Mouse (Mus musculus) bone marrow macrophage, adult 2 months (primary cell): ENCODE results near the gene Rreb1. TPM values are rescaled to one million over a fixed set of nuclear protein-coding genes. Genes with fewer than 3 reads are reported as not detected.

ENCODE experiments used
- H3K27ac ChIP-seq: 2 replicates; pipeline ENCODE4 v1.5.1; 2012; ENCODE audit warnings: low read depth, low read length; ENCODE audit not compliant: insufficient read depth
- H3K4me1 ChIP-seq: 2 replicates; pipeline ENCODE4 v1.6.1; 2012; ENCODE audit warnings: low read length; ENCODE audit not compliant: control insufficient read depth, insufficient read depth
- H3K4me3 ChIP-seq: 2 replicates; pipeline ENCODE4 v1.5.1; 2012; ENCODE audit warnings: mild to moderate bottlenecking, low read length, moderate library complexity; ENCODE audit not compliant: insufficient read depth
- CTCF ChIP-seq: IDR thresholded peaks from 2 replicates; pipeline ENCODE4 v1.5.1; 2012; ENCODE audit warnings: low read depth, mild to moderate bottlenecking, low read length, moderate library complexity
- POLR2A ChIP-seq: IDR thresholded peaks from 2 replicates; pipeline ENCODE4 v1.6.1; 2012; ENCODE audit warnings: mild to moderate bottlenecking, low read depth, low read length, borderline replicate concordance
- polyA plus RNA-seq: library from polyadenylated mRNA; stranded (reverse); fragments of >200 nt; gene quantifications from 2 replicates; pipeline ENCODE4 v1.2.4, GENCODE M21; 2012; ENCODE audit not compliant: missing spikeins, insufficient read depth, insufficient read length

The Rreb1 gene
- polyA plus RNA-seq, 1 experiment = 57.2 TPM

- Histone ChIP-seq H3K4me3 (no peak overlapping the region), H3K27ac (no peak overlapping the region), H3K4me1 (peaks cover 32% of the 10 kb centered on the region)
- TF ChIP-seq CTCF (no peak), POLR2A (no peak)
These were observed 59.2 kb downstream of the Rreb1 start for GRCm38 (mm10) chr13:37837372-37837771.

- no peak for TF ChIP-seq POLR2A
- TF ChIP-seq CTCF = no peak
- Histone ChIP-seq H3K27ac (no peak overlapping the region), H3K4me3 (no peak overlapping the region), H3K4me1 (peaks cover 28% of the 10 kb centered on the region)
These were observed 60.3 kb downstream of the Rreb1 start for GRCm38 (mm10) chr13:37838260-37839183.

- peaks cover 44% of the 10 kb centered on the region for H3K4me1 ChIP-seq
- no peak for TF ChIP-seq CTCF
- TF ChIP-seq POLR2A = no peak
- H3K27ac ChIP-seq = peak overlapping the region; percentile 91
- no peak overlapping the region for H3K4me3 ChIP-seq
These were observed 65.0 kb downstream of the Rreb1 start for GRCm38 (mm10) chr13:37843241-37843640.

- H3K4me3 ChIP-seq = peak overlapping the region; percentile 26; the same call in 1 of the 2 replicates
- peaks cover 44% of the 10 kb centered on the region for H3K4me1 ChIP-seq
- H3K27ac ChIP-seq = peak overlapping the region; percentile 97
- TF ChIP-seq POLR2A (no peak), CTCF (no peak)
These were observed 65.6 kb downstream of the Rreb1 start for GRCm38 (mm10) chr13:37843844-37844243.

GRCm38 (mm10) chr13:37845156-37845555, 67.0 kb downstream of the Rreb1 start:
- peaks cover 45% of the 10 kb centered on the region for H3K4me1 ChIP-seq
- peak overlapping the region; percentile 97 for H3K27ac ChIP-seq
- peak overlapping the region; percentile 16 for H3K4me3 ChIP-seq
- TF ChIP-seq CTCF (no peak), POLR2A (no peak)

GRCm38 (mm10) chr13:37845641-37846040, 67.4 kb downstream of the Rreb1 start:
- no peak for TF ChIP-seq CTCF
- no peak for TF ChIP-seq POLR2A
- H3K4me1 ChIP-seq = peaks cover 45% of the 10 kb centered on the region
- peak overlapping the region; percentile 97 for H3K27ac ChIP-seq
- peak overlapping the region; percentile 46 for H3K4me3 ChIP-seq

- peaks cover 44% of the 10 kb centered on the region for H3K4me1 ChIP-seq
- TF ChIP-seq POLR2A = no peak
- TF ChIP-seq CTCF = no peak
- H3K4me3 ChIP-seq = peak overlapping the region; percentile 48
- H3K27ac ChIP-seq = peak overlapping the region; percentile 97
These were observed 68.3 kb downstream of the Rreb1 start for GRCm38 (mm10) chr13:37846507-37846906.

GRCm38 (mm10) chr13:37846962-37847570, 68.9 kb downstream of the Rreb1 start:
- Histone ChIP-seq H3K4me1 (peaks cover 49% of the 10 kb centered on the region), H3K4me3 (peak overlapping the region; percentile 48), H3K27ac (peak overlapping the region; percentile 97)
- no peak for TF ChIP-seq CTCF
- no peak for TF ChIP-seq POLR2A

- peak overlapping the region; percentile 48 for H3K4me3 ChIP-seq
- peaks cover 54% of the 10 kb centered on the region for H3K4me1 ChIP-seq
- H3K27ac ChIP-seq = peak overlapping the region; percentile 97
- TF ChIP-seq CTCF (no peak), POLR2A (no peak)
These were observed 69.6 kb downstream of the Rreb1 start for GRCm38 (mm10) chr13:37847601-37848358.
